Mouse (Mus musculus): ENCODE data around the gene Tmem141. TPM values are rescaled to one million over a fixed set of nuclear protein-coding genes. Genes with fewer than 3 reads are reported as not detected.

Tmem141 gene
- polyA plus RNA-seq, 1 experiment from 2014 or later = 25.7 TPM

- ATAC-seq (replicated peaks; ENCODE audit: low FRiP score, low TSS enrichment, low read depth) = no peak
- Histone ChIP-seq H3K4me3 (ENCODE audit: low read depth, low read length) (no peak overlapping the region), H3K27me3 (replicated peaks; ENCODE audit: control insufficient read depth, insufficient read depth, low read length) (peaks cover 29% of the 10 kb centered on the region), H3K4me2 (ENCODE audit: low read length) (no peak overlapping the region), H3K9ac (ENCODE audit: low read length) (no peak overlapping the region), H3K27ac (ENCODE audit: low read depth) (no peak overlapping the region), H3K4me1 (replicated peaks; ENCODE audit: control insufficient read depth, insufficient read depth, low read length) (peaks cover 34% of the 10 kb centered on the region), H3K36me3 (ENCODE audit: control insufficient read depth, insufficient read depth, low read length) (peaks cover 46% of the 10 kb centered on the region), H3K9me3 (ENCODE audit: control insufficient read depth, low read length) (no peaks in the 10 kb centered on the region)
- 73% methylated on average over 6 of the region's 6 CpGs for WGBS
- no peak for DNase-seq (ENCODE audit: low spot score)
Observed at GRCm38 (mm10) chr2:25583120-25583481, 38.7 kb downstream of the Tmem141 start.

GRCm38 (mm10) chr2:25582466-25583119, 39.2 kb downstream of the Tmem141 start:
- Histone ChIP-seq H3K9ac (ENCODE audit: low read length) (no peak overlapping the region), H3K4me1 (replicated peaks; ENCODE audit: control insufficient read depth, insufficient read depth, low read length) (peaks cover 39% of the 10 kb centered on the region), H3K4me2 (ENCODE audit: low read length) (no peak overlapping the region), H3K36me3 (ENCODE audit: control insufficient read depth, insufficient read depth, low read length) (peaks cover 43% of the 10 kb centered on the region), H3K9me3 (ENCODE audit: control insufficient read depth, low read length) (no peaks in the 10 kb centered on the region), H3K4me3 (ENCODE audit: low read depth, low read length) (no peak overlapping the region), H3K27me3 (replicated peaks; ENCODE audit: control insufficient read depth, insufficient read depth, low read length) (peaks cover 34% of the 10 kb centered on the region), H3K27ac (ENCODE audit: low read depth) (no peak overlapping the region)
- WGBS = 43% methylated on average over 12 of the region's 12 CpGs
- no peak for DNase-seq (ENCODE audit: low spot score)
- ATAC-seq (replicated peaks; ENCODE audit: low FRiP score, low TSS enrichment, low read depth) = peak; percentile 9; the same call in 1 of the 2 replicates

- Histone ChIP-seq H3K9ac (ENCODE audit: low read length) (no peak overlapping the region), H3K27me3 (replicated peaks; ENCODE audit: control insufficient read depth, insufficient read depth, low read length) (peaks cover 41% of the 10 kb centered on the region), H3K4me3 (ENCODE audit: low read depth, low read length) (no peak overlapping the region), H3K36me3 (ENCODE audit: control insufficient read depth, insufficient read depth, low read length) (peaks cover 36% of the 10 kb centered on the region), H3K4me1 (replicated peaks; ENCODE audit: control insufficient read depth, insufficient read depth, low read length) (peaks cover 44% of the 10 kb centered on the region), H3K27ac (ENCODE audit: low read depth) (no peak overlapping the region), H3K9me3 (ENCODE audit: control insufficient read depth, low read length) (no peaks in the 10 kb centered on the region), H3K4me2 (ENCODE audit: low read length) (peak overlapping the region; percentile 56)
- ATAC-seq (replicated peaks; ENCODE audit: low FRiP score, low TSS enrichment, low read depth) (no peak), DNase-seq (ENCODE audit: low spot score) (no peak)
- WGBS = 28% methylated on average over 6 of the region's 6 CpGs
Observed at GRCm38 (mm10) chr2:25581901-25582301, 39.9 kb downstream of the Tmem141 start.

GRCm38 (mm10) chr2:25581294-25581864, 40.4 kb downstream of the Tmem141 start, which contains the start of gene Ajm1:
TSS of gene Ajm1 (minus strand) at chr2:25581757.
- Histone ChIP-seq H3K4me2 (ENCODE audit: low read length) (peak within 1 kb of the TSS; percentile 56), H3K4me1 (replicated peaks; ENCODE audit: control insufficient read depth, insufficient read depth, low read length) (peaks cover 44% of the 10 kb centered on the region), H3K4me3 (ENCODE audit: low read depth, low read length) (peak within 1 kb of the TSS; percentile 31), H3K36me3 (ENCODE audit: control insufficient read depth, insufficient read depth, low read length) (peaks cover 31% of the 10 kb centered on the region), H3K27ac (ENCODE audit: low read depth) (no peak within 1 kb of the TSS), H3K9ac (ENCODE audit: low read length) (no peak within 1 kb of the TSS), H3K9me3 (ENCODE audit: control insufficient read depth, low read length) (no peaks in the 10 kb centered on the region), H3K27me3 (replicated peaks; ENCODE audit: control insufficient read depth, insufficient read depth, low read length) (peaks cover 46% of the 10 kb centered on the region)
- 5% methylated on average over 19 of the region's 19 CpGs for WGBS
- peak; percentile 76 for DNase-seq (ENCODE audit: low spot score)
- peak; percentile 59 for ATAC-seq (replicated peaks; ENCODE audit: low FRiP score, low TSS enrichment, low read depth)

GRCm38 (mm10) chr2:25580621-25581101, 41.1 kb downstream of the Tmem141 start:
- peaks cover 26% of the 10 kb centered on the region for H3K36me3 ChIP-seq (ENCODE audit: control insufficient read depth, insufficient read depth, low read length)
- 45% methylated on average over 6 of the region's 6 CpGs for whole genome bisulfite sequencing
- H3K4me1 ChIP-seq (replicated peaks; ENCODE audit: control insufficient read depth, insufficient read depth, low read length) = peaks cover 47% of the 10 kb centered on the region
- ATAC-seq (replicated peaks; ENCODE audit: low FRiP score, low TSS enrichment, low read depth) = no peak
- no peak for DNase-seq (ENCODE audit: low spot score)
- no peaks in the 10 kb centered on the region for H3K9me3 ChIP-seq (ENCODE audit: control insufficient read depth, low read length)
- peak overlapping the region; percentile 6; the same call in 1 of the 2 replicates for H3K4me2 ChIP-seq (ENCODE audit: low read length)
- H3K4me3 ChIP-seq (ENCODE audit: low read depth, low read length) = no peak overlapping the region
- H3K9ac ChIP-seq (ENCODE audit: low read length) = no peak overlapping the region
- peaks cover 50% of the 10 kb centered on the region for H3K27me3 ChIP-seq (replicated peaks; ENCODE audit: control insufficient read depth, insufficient read depth, low read length)
- H3K27ac ChIP-seq (ENCODE audit: low read depth) = no peak overlapping the region

GRCm38 (mm10) chr2:25579737-25580460, 41.9 kb downstream of the Tmem141 start:
- ATAC-seq (replicated peaks; ENCODE audit: low FRiP score, low TSS enrichment, low read depth) = no peak

GRCm38 (mm10) chr2:25578796-25579736, 42.7 kb downstream of the Tmem141 start:
- no peak for ATAC-seq (replicated peaks; ENCODE audit: low FRiP score, low TSS enrichment, low read depth)
- Histone ChIP-seq H3K4me1 (replicated peaks; ENCODE audit: control insufficient read depth, insufficient read depth, low read length) (peaks cover 52% of the 10 kb centered on the region), H3K4me2 (ENCODE audit: low read length) (peak overlapping the region; percentile 41), H3K36me3 (ENCODE audit: control insufficient read depth, insufficient read depth, low read length) (peaks cover 12% of the 10 kb centered on the region; the same call in 1 of the 2 replicates), H3K4me3 (ENCODE audit: low read depth, low read length) (peak overlapping the region; percentile 24), H3K27ac (ENCODE audit: low read depth) (no peak overlapping the region), H3K9me3 (ENCODE audit: control insufficient read depth, low read length) (no peaks in the 10 kb centered on the region), H3K27me3 (replicated peaks; ENCODE audit: control insufficient read depth, insufficient read depth, low read length) (peaks cover 50% of the 10 kb centered on the region), H3K9ac (ENCODE audit: low read length) (no peak overlapping the region)
- WGBS = 6% methylated on average over 77 of the region's 77 CpGs
- peak; percentile 75 for DNase-seq (ENCODE audit: low spot score)

More at GRCm38 (mm10) chr2:25579737-25580460, 41.9 kb downstream of the Tmem141 start:
- no peak overlapping the region for H3K27ac ChIP-seq (ENCODE audit: low read depth)
- H3K36me3 ChIP-seq (ENCODE audit: control insufficient read depth, insufficient read depth, low read length) = peaks cover 19% of the 10 kb centered on the region
- peaks cover 51% of the 10 kb centered on the region for H3K4me1 ChIP-seq (replicated peaks; ENCODE audit: control insufficient read depth, insufficient read depth, low read length)
- peaks cover 50% of the 10 kb centered on the region for H3K27me3 ChIP-seq (replicated peaks; ENCODE audit: control insufficient read depth, insufficient read depth, low read length)
- peak overlapping the region; percentile 41 for H3K4me2 ChIP-seq (ENCODE audit: low read length)
- peak; percentile 75 for DNase-seq (ENCODE audit: low spot score)
- WGBS = 8% methylated on average over 27 of the region's 27 CpGs
- peak overlapping the region; percentile 24 for H3K4me3 ChIP-seq (ENCODE audit: low read depth, low read length)
- no peaks in the 10 kb centered on the region for H3K9me3 ChIP-seq (ENCODE audit: control insufficient read depth, low read length)
- H3K9ac ChIP-seq (ENCODE audit: low read length) = no peak overlapping the region

Measured in intestine, embryonic 14.5 days (tissue).